Mouse (Mus musculus) liver, embryonic 16.5 days (tissue): Measurements from ENCODE around the gene H6pd. TPM values are rescaled to one million over a fixed set of nuclear protein-coding genes. Genes with fewer than 3 reads are reported as not detected.

Experiments
- ATAC-seq: fragments of 200-750 bp; cut with Nextera tagmentation; 2 replicates; pipeline ENCODE4 v1.8.0; 2017; ENCODE audit warnings: low read depth, mild to moderate bottlenecking, moderate number of reproducible peaks, moderate library complexity
- H3K27ac ChIP-seq: fragments of 300-500 bp; sonication (generic); 2 replicates; pipeline ENCODE4 v1.5.1; 2014; ENCODE audit warnings: mild to moderate bottlenecking, low read length
- H3K27me3 ChIP-seq: fragments of 300-500 bp; sonication (generic); 2 replicates; pipeline ENCODE4 v1.6.1; 2014; ENCODE audit warnings: low read depth, low read length, mixed read lengths; ENCODE audit not compliant: control insufficient read depth, insufficient read depth
- H3K36me3 ChIP-seq: fragments of 300-500 bp; sonication (generic); 2 replicates; pipeline ENCODE4 v1.6.1; 2014; ENCODE audit warnings: mild to moderate bottlenecking; ENCODE audit not compliant: control insufficient read depth, insufficient read depth
- H3K4me1 ChIP-seq: fragments of 300-500 bp; sonication (generic); 2 replicates; pipeline ENCODE4 v1.6.1; 2014; ENCODE audit warnings: low read depth, low read length, mixed read lengths; ENCODE audit not compliant: control insufficient read depth
- H3K4me2 ChIP-seq: fragments of 300-500 bp; sonication (generic); 2 replicates; pipeline ENCODE4 v1.6.1; 2014; ENCODE audit warnings: low read depth, low read length, mixed read lengths
- H3K4me3 ChIP-seq: fragments of 300-500 bp; sonication (generic); 2 replicates; pipeline ENCODE4 v1.5.1; 2014; ENCODE audit warnings: low read depth, mild to moderate bottlenecking, low read length
- H3K9ac ChIP-seq: fragments of 300-500 bp; sonication (generic); 2 replicates; pipeline ENCODE4 v1.6.1; 2014; ENCODE audit warnings: low read depth, low read length
- H3K9me3 ChIP-seq: fragments of 300-500 bp; sonication (generic); replicated peaks from 2 replicates; pipeline ENCODE4 v1.6.1; 2016; ENCODE audit warnings: low read length; ENCODE audit not compliant: control insufficient read depth
- WGBS: fragments of 180-500 bp; shearing (Covaris S2); extraction: QIAGEN DNeasy Blood & Tissue Kit; methylation state at CpG from one replicate; pipeline ENCODE4 v1.1.7; 2014; ENCODE audit not compliant: insufficient replicate concordance; 5-methylcytosine and 5-hydroxymethylcytosine counted together
- polyA plus RNA-seq: library from polyadenylated mRNA; unstranded; fragments of >200 nt; fragmentation: Nextera tagmentation; extraction: Ambion mirVana; gene quantifications from 2 replicates; pipeline ENCODE4 v1.2.1, GENCODE M21; 2015

The H6pd gene
- polyA plus RNA-seq, 1 experiment from 2014 or later = 33.7 TPM

DNA sequence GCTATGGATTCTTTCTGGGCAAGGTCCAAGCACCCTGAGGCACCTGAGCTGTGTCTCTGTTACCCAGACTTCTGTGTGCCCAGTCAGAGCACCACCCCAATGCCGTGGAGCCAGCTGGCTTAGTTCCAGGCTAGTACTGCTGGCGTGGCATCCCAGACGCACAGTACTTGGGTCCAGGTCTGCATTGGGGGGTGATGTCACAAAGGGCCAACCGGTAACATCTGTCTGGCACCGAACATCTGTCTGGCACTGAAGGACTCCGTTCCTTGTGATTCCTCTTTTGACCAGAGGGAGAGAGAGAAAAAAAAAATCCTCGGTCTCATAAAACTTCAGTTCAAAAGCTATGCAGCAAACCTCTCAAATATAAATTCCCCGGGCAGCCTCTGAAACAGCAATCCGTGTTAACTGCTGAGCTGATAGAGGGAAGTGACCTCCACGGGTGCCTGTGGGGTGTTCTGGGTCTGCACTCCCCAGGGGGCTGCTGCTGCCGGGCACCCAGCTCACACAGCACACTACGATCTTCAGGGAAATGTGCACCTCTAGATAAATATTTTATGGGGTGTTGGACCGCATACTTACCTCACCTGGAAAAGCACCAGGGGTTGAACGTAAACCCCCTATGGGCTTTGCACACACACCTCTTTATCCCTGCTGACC lies 22.5 kb upstream of the H6pd start:
- no peaks in the 10 kb centered on the region for H3K36me3 ChIP-seq
- H3K4me3 ChIP-seq = no peak overlapping the region
- H3K9me3 ChIP-seq = no peaks in the 10 kb centered on the region
- WGBS = 21% methylated on average over 14 of the region's 14 CpGs
- H3K27me3 ChIP-seq = peaks cover 76% of the 10 kb centered on the region
- no peak overlapping the region for H3K4me2 ChIP-seq
- no peaks in the 10 kb centered on the region; the same call in 1 of the 2 replicates for H3K4me1 ChIP-seq
- no peak for ATAC-seq
- no peak overlapping the region for H3K9ac ChIP-seq
- H3K27ac ChIP-seq = no peak overlapping the region

DNA sequence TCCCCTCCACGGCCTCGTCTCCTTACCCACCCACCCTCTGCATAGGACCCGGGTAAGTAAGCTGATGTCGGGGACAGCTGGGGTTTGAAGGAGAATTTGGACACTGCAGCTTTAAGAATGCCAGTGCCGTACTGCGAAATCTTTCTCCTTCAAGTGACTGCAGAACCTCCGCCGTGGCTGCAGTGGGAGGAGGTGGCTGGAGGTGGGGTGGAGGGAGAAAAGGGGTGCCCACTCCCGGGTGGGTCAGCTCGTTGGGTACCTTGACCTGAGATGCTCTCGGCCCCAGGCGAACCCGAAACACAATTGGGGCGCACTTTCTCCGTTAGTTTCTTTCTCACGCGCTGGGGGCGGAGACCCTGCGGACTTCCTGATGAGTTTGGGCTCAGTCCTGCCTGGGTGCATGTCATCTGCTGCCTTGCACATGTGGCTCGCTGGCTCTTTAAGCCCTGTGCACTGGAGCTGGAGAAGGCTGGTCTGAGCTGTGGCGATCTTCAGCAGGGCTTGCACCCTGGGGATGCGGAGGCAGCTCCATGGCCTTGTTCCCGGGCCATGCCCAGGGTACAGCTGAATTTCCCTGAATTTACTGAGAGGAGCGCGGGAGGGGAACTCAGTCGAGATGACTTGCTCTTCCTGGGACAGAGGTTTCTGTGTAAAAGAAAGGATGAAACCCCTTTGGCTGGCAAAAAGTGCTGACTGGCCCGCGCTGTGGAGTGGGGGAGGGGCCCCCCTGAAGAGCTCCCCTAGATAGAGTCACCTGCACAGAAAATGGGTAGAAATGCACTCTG lies 21.8 kb upstream of the H6pd start:
- Histone ChIP-seq H3K4me2 (peak overlapping the region; percentile 56), H3K9ac (no peak overlapping the region), H3K9me3 (no peaks in the 10 kb centered on the region), H3K27me3 (peaks cover 76% of the 10 kb centered on the region), H3K27ac (no peak overlapping the region), H3K36me3 (no peaks in the 10 kb centered on the region), H3K4me1 (no peaks in the 10 kb centered on the region; the same call in 1 of the 2 replicates), H3K4me3 (peak overlapping the region; percentile 55)
- ATAC-seq = no peak
- WGBS = under 1% methylated on average over 28 of the region's 28 CpGs

DNA sequence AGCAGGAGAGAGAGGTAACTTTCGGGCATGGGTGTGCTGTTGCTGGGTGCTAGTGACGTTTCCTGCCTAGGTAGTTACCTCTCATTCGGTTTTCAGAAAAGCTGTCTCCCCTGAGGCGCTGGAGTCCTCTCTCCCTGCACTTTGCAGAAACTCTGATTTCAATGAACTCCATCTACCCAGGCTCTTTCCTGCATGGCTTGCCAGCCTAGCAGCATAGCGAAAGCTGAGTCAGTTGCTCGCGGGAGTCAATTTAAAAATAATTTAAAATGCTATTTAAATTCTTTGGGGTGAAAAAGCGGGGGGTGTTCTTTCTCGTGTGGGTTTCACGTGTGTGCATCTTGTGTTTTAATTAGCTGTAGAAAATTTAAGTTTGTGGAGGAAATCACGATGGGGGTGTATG lies 21.1 kb upstream of the H6pd start:
- Histone ChIP-seq H3K27ac (no peak overlapping the region), H3K9me3 (no peaks in the 10 kb centered on the region), H3K4me2 (peak overlapping the region; percentile 56), H3K27me3 (peaks cover 72% of the 10 kb centered on the region), H3K9ac (no peak overlapping the region), H3K4me1 (no peaks in the 10 kb centered on the region; the same call in 1 of the 2 replicates), H3K36me3 (no peaks in the 10 kb centered on the region), H3K4me3 (peak overlapping the region; percentile 55)
- no peak for ATAC-seq
- 4% methylated on average over 11 of the region's 11 CpGs for WGBS

DNA sequence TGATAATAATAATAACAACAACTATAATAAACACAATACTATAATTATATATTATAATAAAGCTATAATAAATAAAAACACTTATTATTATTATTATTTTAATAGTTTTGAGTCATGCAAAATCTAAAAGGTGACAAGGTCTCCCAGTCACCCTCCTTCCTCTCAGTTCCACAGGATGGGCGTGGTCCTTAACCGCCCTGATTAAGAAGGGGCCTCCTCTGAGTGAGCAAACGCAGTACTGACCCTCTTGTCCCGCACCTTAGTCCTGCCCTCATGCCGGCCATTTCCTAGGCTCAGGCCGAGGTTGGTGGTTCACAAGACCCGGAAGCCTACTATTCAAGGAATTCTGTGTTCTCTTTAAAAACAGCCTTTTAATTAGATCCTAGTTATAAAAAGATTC lies 14.7 kb upstream of the H6pd start:
- peaks cover 9% of the 10 kb centered on the region for H3K27me3 ChIP-seq
- no peak overlapping the region for H3K4me2 ChIP-seq
- H3K9me3 ChIP-seq = no peaks in the 10 kb centered on the region
- no peak for ATAC-seq
- H3K4me3 ChIP-seq = no peak overlapping the region
- no peaks in the 10 kb centered on the region for H3K4me1 ChIP-seq
- H3K27ac ChIP-seq = no peak overlapping the region
- no peaks in the 10 kb centered on the region for H3K36me3 ChIP-seq
- no peak overlapping the region for H3K9ac ChIP-seq
- 42% methylated on average over 7 of the region's 7 CpGs for WGBS

DNA sequence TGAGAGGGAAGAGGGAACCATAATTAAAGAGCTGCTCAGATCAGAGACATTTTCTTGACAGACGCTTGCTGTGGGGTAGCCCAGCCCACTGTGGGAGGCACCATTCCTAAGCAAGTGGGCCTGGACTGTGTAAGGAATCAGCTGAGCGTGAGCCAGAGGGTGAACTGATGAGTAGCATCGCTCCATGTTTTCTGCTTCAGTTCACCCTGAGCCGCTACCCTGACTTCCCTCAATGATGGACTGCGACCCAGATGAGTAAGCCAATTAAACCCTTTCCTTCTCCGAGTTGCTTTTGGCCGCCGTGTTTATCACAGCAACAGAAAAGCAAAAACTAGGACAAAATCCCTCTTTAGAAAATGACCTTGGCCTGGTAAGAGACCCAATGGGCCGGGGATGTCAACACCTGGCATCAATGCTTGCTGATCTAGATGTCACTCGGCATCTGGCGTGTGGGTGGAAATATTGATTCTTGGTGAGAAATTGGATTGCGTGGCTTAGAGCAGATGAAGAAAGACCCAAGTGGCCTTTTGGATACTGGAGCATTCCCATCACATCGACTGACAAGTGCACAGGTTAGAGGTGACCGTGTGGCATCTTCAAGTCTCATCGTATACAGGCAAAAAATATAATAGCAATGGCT lies 11.0 kb upstream of the H6pd start:
- H3K4me2 ChIP-seq = no peak overlapping the region
- no peaks in the 10 kb centered on the region for H3K4me1 ChIP-seq
- 75% methylated on average over 15 of the region's 15 CpGs for WGBS
- no peak overlapping the region for H3K9ac ChIP-seq
- no peak for ATAC-seq
- H3K27me3 ChIP-seq = no peaks in the 10 kb centered on the region
- H3K36me3 ChIP-seq = no peaks in the 10 kb centered on the region
- no peaks in the 10 kb centered on the region for H3K9me3 ChIP-seq
- H3K4me3 ChIP-seq = no peak overlapping the region
- H3K27ac ChIP-seq = no peak overlapping the region

DNA sequence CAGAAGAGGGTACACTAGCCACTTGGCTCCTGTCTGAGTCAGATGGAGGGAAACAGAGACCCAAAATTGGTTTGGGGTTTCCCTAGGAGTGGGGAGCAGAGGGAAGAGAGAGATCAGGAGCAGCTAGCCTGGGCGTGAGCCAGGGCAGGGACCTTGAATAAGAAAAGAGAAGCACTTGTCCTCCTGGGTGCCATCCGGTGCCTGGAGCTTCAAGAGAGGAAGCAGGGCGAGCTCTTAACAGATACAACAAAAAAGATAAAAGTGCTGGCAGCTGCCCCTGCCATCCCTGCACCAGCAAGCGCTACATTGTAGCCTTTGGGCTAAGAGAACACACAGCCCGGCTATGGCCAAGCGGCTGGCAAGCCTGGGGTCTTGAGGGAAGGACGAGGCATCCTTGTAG lies 6.6 kb upstream of the H6pd start:
- no peaks in the 10 kb centered on the region for H3K9me3 ChIP-seq
- H3K27me3 ChIP-seq = no peaks in the 10 kb centered on the region
- H3K4me1 ChIP-seq = peaks cover 5% of the 10 kb centered on the region
- no peak overlapping the region for H3K4me2 ChIP-seq
- no peak overlapping the region for H3K4me3 ChIP-seq
- 42% methylated on average over 7 of the region's 7 CpGs for WGBS
- no peak overlapping the region for H3K27ac ChIP-seq
- H3K36me3 ChIP-seq = no peaks in the 10 kb centered on the region
- no peak for ATAC-seq
- H3K9ac ChIP-seq = no peak overlapping the region

DNA sequence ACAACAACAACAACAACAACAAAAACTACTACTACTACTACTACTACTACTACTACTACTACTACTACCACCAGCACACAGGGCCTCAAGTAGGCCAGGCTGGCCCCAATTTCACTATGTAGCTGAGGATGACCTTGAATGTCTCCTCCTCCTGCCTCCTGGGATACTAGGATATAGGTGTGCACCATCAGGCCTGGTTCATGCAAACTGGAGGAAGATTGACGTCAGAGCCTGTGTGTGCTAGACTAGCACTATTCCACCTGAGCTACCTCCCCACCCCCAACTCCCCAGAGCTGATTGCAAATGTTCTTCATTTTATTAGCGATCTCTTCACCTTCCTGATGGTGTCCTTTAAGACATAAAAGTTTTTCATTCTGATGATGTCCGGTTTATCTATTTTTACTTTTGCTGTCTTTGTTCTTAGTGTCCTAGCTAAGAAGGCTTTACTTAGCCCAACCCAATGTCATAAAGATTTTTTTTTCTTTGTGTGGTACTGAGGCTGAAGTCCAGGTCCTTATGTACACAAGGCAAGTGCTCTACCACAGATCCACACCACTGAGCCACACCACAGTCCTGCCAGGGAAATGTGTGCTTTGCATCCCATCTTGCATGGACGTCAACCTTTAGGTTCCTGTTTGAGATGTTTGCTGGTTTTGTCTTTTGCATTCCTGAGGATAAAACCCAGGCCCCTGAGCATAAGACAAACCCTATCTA lies 5.7 kb upstream of the H6pd start:
- Histone ChIP-seq H3K27ac (no peak overlapping the region), H3K4me3 (no peak overlapping the region), H3K9ac (no peak overlapping the region), H3K9me3 (no peaks in the 10 kb centered on the region), H3K36me3 (no peaks in the 10 kb centered on the region), H3K27me3 (no peaks in the 10 kb centered on the region), H3K4me1 (peaks cover 7% of the 10 kb centered on the region), H3K4me2 (no peak overlapping the region)
- ATAC-seq = no peak
- WGBS = 61% methylated on average over 4 of the region's 4 CpGs

DNA sequence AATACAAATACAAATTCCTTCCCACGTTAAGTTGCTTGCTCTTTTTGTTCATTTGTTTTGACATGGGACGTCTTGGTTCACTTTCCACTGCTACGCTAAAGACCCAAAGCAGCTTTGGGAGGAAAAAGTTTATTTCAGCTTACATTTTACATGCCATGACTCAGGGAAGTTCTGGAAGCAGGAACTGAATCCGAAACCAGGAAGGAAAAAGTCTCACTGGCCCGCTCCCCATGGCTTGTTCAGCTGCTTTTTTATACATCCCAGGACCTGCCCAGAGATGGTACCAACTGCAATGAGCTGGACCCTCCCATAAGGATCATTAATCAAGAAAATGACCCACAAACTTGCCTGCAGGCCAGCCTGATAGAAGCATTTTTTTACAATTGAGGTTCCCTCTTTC lies 5.0 kb upstream of the H6pd start:
- Histone ChIP-seq H3K27me3 (no peaks in the 10 kb centered on the region), H3K9me3 (no peaks in the 10 kb centered on the region), H3K36me3 (no peaks in the 10 kb centered on the region), H3K9ac (no peak overlapping the region), H3K4me3 (no peak overlapping the region), H3K4me2 (no peak overlapping the region), H3K27ac (no peak overlapping the region), H3K4me1 (peaks cover 12% of the 10 kb centered on the region)
- no peak for ATAC-seq
- 65% methylated on average over 5 of the region's 5 CpGs for WGBS
